Mouse (Mus musculus) small intestine, adult 2 months (tissue): ENCODE results near the gene Ppp1r15b.

ENCODE experiments used
- CTCF ChIP-seq: fragments of 200-500 bp; IDR thresholded peaks from 2 replicates; pipeline ENCODE4 v1.5.1; 2012; ENCODE audit warnings: low read depth, mild to moderate bottlenecking, control low read depth, inconsistent platforms, low read length, moderate library complexity, mixed read lengths; ENCODE audit not compliant: insufficient replicate concordance, insufficient read length; ENCODE audit errors: extremely low read depth
- POLR2A ChIP-seq: fragments of 200-500 bp; IDR thresholded peaks from 2 replicates; pipeline ENCODE4 v1.6.1; 2012; ENCODE audit warnings: low read depth, mild to moderate bottlenecking, control low read depth, inconsistent platforms, low read length, moderate library complexity

DNA sequence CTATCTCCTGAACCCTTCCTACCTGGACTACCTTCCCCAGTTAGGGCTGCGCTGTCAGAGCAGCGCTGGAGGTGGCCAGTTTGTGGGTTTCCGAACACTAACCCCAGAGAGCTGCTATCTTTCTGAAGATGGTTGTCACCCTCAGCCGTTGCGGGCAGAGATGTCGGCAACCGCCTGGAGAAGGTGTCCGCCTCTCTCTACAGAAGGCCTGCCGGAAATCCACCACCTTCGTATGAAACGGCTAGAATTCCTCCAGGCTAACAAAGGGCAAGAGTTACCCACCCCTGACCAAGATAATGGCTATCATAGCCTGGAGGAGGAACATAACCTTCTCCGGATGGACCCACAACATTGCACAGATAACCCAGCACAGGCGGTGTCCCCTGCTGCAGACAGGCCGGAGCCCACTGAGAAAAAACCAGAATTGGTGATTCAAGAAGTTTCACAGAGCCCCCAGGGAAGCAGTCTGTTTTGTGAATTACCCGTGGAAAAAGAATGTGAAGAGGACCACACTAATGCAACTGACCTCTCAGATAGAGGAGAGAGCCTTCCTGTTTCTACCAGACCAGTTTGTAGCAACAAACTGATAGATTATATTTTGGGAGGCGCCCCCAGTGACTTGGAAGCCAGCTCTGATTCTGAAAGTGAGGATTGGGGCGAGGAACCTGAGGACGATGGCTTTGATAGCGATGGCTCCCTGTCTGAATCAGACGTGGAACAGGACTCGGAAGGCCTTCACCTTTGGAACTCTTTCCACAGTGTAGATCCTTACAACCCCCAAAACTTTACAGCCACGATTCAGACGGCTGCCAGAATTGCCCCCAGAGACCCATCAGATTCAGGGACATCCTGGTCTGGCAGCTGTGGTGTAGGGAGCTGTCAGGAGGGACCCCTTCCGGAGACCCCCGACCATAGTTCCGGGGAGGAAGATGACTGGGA lies 1.7 kb downstream of the Ppp1r15b start:
- TF ChIP-seq CTCF, result no peak
- 0 out of 2 replicates have a peak, but pooled peaks have one; percentile 28 for TF ChIP-seq POLR2A
